Mouse (Mus musculus) urinary bladder, adult 2 months (tissue): Measurements from ENCODE around the gene Skp2. TPM values are rescaled to one million over a fixed set of nuclear protein-coding genes. Genes with fewer than 3 reads are reported as not detected.
"Not testable (repeated sequence)": the region's sequence is repeated elsewhere in the genome, so short reads cannot be mapped to it uniquely, and the experiment has no call there.

ENCODE experiments used
- DNase-seq: peaks from one replicate; pipeline ENCODE4 v3.0.0; 2022; ENCODE audit warnings: low spot score
- polyA plus RNA-seq: library from polyadenylated mRNA; depleted of rRNA; stranded (reverse); fragments of >200 nt; gene quantifications from 2 replicates; pipeline ENCODE4 v1.2.3, GENCODE M21; 2012; rRNA removed

Skp2 gene
- polyA plus RNA-seq: 1.5 and 2.0 TPM in 2 replicates

GRCm38 (mm10) chr15:9155325-9155724 is at the start of gene Skp2:
Gene Skp2, minus strand, starts transcription at chr15:9155425.
- DNase-seq: no peak

GRCm38 (mm10) chr15:9198421-9198820 is 43.2 kb upstream of the Skp2 start:
- no peak for DNase-seq

- DNase-seq: not testable (repeated sequence)
Measured at GRCm38 (mm10) chr15:9192685-9193084, 37.5 kb upstream of the Skp2 start.

DNA sequence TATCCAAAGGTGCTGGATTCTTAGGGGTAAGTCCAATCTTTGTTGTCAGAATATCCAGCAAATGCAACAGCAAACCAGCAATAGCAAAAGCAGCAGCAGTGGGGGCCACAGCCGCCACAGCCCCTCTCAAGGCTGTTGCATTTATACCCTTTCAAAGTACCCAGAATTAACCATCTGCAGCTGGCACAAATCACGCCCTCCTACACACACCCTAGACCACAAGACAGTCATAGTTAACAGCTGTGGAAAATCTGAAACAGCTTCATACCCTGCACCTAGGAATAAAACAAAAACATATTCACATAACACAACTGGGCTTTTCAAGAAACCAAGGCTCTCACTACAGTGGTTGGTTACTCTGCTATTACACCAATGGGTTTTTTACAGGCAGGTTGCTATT is 34.6 kb upstream of the Skp2 start:
- no peak for DNase-seq

DNA sequence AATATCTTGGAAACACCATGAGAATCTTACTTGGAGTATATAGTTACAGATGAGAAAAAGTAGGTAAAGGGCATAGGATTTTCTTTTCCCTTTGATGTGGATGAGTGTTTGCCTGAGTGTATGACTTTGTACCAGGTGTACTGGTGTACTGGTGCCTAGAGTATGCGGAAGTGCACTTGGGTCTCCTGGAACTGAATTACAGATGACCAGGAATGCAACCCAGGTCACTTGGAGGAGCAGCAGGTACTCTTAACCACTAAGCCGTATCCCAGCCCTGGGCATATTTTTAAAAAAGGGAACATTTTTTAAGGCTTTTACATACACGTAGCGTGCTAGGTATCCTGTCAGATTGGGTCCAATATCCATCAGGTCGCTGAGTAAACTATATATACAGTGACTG is 28.8 kb upstream of the Skp2 start:
- no peak for DNase-seq

- no peak for DNase-seq
Measured at GRCm38 (mm10) chr15:9177038-9177437, 21.8 kb upstream of the Skp2 start.

DNA sequence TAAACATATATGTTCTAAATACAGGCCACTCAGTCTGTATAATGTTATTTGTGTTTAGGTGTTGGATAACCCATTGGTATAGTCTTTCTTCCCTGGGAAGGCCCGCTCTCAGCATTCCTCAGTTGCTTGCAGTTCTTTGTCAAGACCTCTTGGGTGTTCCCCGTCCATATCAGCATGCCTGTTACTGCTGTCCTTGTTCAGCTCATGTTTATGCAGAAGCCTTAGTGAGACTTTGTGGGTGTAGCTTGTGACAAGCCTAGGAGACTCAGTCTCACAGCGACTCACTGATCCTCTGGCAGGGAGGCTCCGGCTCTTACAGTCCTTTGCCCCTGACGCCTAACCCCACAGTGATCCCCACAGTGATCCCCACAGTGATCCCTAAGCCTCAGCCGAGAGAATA is 8.9 kb upstream of the Skp2 start:
- no peak for DNase-seq

DNA sequence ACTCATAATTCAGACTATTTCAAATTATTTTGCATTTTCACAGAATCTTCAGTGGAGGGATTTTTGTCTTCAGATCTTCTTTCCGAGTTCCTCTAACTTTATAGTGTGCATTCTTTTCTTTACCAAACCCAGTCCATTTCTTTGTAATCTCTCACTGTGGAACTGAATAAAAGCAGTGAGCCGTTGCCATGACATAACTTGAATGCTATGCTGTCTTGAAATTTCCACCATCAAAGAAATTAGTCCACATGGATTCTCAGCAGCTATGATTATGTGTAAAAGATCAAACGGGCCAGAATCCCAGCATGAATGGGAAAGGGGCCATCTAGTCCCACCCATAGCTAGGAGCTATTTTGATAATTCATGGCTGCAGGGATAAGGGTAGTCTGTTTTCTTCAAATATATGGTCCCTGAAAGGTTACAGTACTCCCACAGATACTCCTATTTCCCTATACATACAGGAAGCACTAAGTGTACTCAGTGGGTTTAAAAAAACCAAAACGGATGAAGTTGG is 7.4 kb upstream of the Skp2 start:
- no peak for DNase-seq

GRCm38 (mm10) chr15:9140684-9141171 is 14.5 kb downstream of the Skp2 start:
- peak; percentile 50 for DNase-seq

DNA sequence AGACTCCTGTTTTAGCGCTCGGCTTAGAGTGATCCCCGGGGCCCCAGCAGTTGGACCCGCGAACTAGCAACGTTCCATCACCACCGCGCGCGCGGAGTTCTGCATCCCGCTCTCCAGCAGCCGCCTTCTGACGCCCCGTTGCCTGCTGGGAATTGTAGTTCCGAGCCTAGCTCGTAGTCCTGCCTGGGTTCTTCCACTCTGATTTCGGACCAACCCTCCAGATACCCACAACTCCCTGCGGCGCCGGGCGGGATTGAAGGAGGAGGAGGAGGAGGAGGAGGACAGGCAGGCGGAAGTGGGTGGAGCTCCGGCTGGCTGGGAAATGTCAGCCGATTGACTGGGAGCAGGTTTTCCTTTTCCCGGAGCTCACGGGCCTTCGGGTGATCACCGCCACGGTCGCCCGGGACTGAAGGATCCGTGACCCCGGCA is 15.0 kb downstream of the Skp2 start, which contains the start of gene Lmbrd2:
Lmbrd2 (plus strand) TSS at position 299 of the 429 bp plus-strand sequence.
- DNase-seq: peak; percentile 85

DNA sequence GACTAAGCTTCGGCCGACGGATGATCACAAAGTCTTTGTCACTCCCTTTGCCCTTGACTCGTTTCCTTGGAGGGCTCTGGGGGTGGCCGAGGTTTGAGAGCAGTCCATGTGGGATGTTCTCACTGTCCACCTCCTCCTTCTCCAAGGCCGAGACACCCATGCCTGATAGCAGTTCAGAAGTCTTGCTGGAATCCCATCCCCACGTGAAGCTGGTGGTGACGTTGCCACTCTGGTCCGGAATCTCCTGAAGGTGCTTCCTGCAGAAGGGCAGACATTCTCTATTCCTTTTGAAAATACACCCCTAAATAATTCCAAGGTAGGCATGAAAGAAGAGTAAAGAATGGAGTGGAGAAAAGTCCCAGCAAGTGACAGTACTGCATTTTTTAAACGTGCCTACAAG is 15.8 kb downstream of the Skp2 start:
- DNase-seq: no peak

GRCm38 (mm10) chr15:9134891-9135507 is 20.2 kb downstream of the Skp2 start:
- DNase-seq: no peak

DNA sequence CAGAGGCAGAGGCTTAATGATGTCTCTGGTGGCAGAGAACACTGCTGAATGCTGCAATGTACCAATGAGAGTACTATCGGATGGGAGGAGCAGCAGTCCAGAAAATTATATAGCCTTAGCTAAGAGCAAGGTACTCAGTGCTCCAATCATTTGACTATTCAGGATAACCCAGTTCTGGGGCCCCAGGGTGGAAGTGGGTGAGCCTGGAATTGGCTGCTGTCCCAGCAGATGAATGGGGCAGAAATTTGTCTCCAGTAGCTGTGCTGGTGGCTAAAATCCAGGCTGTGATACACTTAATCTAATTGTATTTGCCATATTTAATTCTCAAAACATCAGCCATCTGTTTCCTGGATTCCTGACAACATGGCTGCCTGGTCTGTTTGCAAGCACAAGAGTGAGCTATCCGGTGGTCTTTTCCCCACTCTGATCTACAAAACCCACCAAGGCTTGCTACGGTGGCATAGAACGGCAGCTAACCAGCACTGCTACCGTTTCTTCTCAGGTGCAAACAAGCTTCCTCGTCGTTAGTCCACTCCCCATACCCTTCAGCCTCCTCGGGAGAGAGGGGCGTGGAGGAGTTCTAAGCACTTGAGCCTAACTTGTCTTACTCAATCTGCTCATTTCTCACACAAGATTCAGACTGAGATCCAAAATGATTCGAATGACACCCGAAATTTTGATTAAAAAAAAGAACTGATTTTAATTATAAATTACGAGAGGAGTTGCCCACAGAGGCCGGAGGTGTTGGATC is 22.4 kb downstream of the Skp2 start:
- DNase-seq: no peak

- DNase-seq: no peak
Measured at GRCm38 (mm10) chr15:9131499-9131888, 23.7 kb downstream of the Skp2 start.

DNA sequence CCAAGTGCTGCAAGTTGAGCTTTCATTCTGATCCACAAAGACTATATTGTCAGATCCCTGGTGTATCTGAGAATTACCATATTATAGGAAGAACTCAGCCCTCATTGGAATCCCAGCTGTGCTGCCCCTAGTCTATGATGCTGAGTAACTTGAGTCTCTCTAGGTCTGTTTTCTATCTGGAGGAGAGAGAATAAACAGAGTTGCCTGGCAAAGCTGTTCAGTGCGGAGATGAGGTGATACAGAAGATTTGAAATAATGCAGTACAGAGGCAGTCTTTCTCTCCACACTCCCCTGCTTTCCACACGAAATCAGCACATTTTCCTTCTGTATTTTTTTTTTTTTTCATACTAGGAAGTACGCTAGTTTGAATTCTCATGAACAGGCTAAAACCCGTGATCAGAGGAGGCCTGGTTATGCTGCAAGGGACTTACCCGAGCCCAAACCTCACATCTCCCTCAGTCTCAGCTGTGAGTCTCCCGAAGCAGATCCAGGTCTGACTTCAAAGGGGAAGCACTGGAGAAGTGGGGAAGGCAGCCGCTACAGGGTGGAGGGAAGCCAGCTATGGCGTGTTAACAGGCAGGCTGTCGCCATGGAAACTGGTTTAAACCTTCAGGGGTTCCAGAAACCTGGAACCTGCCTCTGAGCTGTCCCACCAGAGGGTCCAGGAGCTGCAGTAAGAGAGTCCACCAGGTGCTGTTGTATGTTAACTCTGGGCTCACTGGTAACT is 24.3 kb downstream of the Skp2 start:
- DNase-seq: no peak

- no peak for DNase-seq
Measured at GRCm38 (mm10) chr15:9127051-9127791, 28.0 kb downstream of the Skp2 start.

DNA sequence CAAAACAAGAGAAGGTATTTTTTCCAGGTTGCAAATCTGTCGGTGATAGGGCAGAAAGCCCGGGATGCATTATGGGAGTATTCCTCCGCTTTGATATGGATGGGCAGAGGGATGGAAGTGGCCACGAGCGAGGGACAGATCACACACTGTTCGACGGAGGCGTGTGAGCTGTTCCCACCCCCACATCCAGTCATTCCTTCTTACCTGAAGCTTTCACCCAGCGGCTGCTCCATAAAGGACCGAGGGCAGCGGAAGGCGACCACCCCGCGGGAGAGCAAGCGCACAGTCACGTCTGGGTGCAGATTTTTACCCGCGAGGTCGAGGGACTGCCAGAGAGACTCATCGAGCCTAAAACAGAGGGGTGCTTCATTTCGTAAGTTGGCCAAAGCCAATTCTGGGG is 30.4 kb downstream of the Skp2 start:
- DNase-seq: no peak

DNA sequence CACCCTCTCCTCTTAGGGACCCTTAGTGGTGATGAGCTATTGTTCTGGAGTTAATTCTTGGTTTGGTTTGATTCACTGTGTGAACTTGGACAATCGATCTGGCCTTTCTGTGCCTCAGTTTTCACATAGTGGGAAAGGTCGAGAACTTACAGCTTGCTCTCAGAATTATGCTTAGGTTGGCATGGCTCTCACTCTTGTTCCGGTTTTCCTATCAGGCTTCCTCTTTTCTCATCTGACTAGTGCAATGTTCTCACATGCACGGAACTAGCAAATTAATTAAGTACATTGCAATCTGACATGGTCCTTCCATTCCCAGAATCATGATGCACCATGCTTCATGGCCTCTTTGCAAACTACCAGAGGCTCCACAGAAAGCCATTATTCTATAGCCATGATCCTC is 32.2 kb downstream of the Skp2 start:
- DNase-seq: no peak

DNA sequence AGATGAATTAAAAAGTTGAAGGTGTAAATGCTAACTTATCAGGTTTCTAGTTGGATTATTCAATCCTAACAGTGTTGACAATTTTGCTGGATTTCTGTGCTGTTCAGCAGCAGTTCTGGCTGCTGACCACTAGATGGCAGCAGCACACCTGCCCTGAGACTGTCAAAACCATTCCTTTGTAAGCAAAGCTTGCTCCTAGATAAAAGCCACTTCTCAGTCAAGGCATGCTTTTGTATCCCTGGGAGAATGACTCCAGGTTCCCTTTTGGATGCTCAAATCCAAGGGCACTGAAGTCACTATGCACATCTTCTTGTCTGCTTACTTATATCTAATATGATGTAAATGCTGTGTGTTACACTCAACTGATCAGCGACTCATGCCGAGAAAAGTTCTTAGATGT is 35.1 kb downstream of the Skp2 start:
- DNase-seq: no peak

GRCm38 (mm10) chr15:9118852-9119251 is 36.4 kb downstream of the Skp2 start:
- DNase-seq: no peak

DNA sequence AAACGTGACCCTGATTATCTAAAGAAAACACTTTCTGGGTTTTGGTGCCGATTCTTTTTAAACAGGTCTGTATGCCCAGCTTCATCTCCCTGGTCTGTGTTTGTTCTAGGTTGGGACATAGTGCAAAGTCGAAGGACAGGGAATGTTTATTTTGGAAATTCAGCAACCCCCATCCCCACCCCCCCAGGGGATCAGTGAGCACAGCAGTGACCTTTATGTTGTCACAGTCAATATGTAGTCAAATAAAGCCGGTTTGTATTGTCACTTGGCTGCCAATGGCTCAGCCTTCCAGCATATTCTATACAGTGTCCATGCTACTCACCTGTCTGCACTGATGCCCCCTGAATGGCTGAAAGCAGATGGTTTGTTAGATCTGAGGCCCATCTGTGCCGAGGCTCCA is 40.6 kb downstream of the Skp2 start:
- no peak for DNase-seq

GRCm38 (mm10) chr15:9114131-9114530 is 41.1 kb downstream of the Skp2 start:
- no peak for DNase-seq
